Mouse (Mus musculus) intestine, embryonic 14.5 days (tissue): ENCODE data around the gene Draxin. TPM values are rescaled to one million over a fixed set of nuclear protein-coding genes. Genes with fewer than 3 reads are reported as not detected.

Experiments used
- ATAC-seq: fragments of 200-750 bp; cut with Nextera tagmentation; replicated peaks from 2 replicates; pipeline ENCODE4 v1.8.0; 2017; ENCODE audit warnings: low read depth, moderate number of reproducible peaks, moderate TSS enrichment, moderate library complexity; ENCODE audit not compliant: low FRiP score, low TSS enrichment
- DNase-seq: peaks from one replicate; pipeline ENCODE4 v3.0.0-alpha.2; 2018; ENCODE audit warnings: low spot score
- H3K27ac ChIP-seq: fragments of 300-500 bp; sonication (generic); 2 replicates; pipeline ENCODE4 v1.5.1; 2014; ENCODE audit warnings: low read depth, mild to moderate bottlenecking, control low read depth
- H3K27me3 ChIP-seq: fragments of 300-500 bp; sonication (generic); replicated peaks from 2 replicates; pipeline ENCODE4 v1.6.1; 2014; ENCODE audit warnings: low read length, control low read depth; ENCODE audit not compliant: control insufficient read depth, insufficient read depth
- H3K36me3 ChIP-seq: fragments of 300-500 bp; sonication (generic); 2 replicates; pipeline ENCODE4 v1.6.1; 2014; ENCODE audit warnings: low read length, control low read depth; ENCODE audit not compliant: control insufficient read depth, insufficient read depth
- H3K4me1 ChIP-seq: fragments of 300-500 bp; sonication (generic); replicated peaks from 2 replicates; pipeline ENCODE4 v1.6.1; 2014; ENCODE audit warnings: low read length, control low read depth, mixed read lengths; ENCODE audit not compliant: control insufficient read depth, insufficient read depth
- H3K4me2 ChIP-seq: fragments of 300-500 bp; sonication (generic); 2 replicates; pipeline ENCODE4 v1.6.1; 2014; ENCODE audit warnings: low read length
- H3K4me3 ChIP-seq: fragments of 300-500 bp; sonication (generic); 2 replicates; pipeline ENCODE4 v1.5.1; 2014; ENCODE audit warnings: low read depth, low read length, control low read depth, mixed read lengths
- H3K9ac ChIP-seq: fragments of 300-500 bp; sonication (generic); 2 replicates; pipeline ENCODE4 v1.6.1; 2014; ENCODE audit warnings: mild to moderate bottlenecking, low read length
- H3K9me3 ChIP-seq: fragments of 300-500 bp; sonication (generic); 2 replicates; pipeline ENCODE4 v1.6.1; 2016; ENCODE audit warnings: low read length, control low read depth; ENCODE audit not compliant: control insufficient read depth
- WGBS: fragments of 180-500 bp; shearing (Covaris S2); extraction: QIAGEN DNeasy Blood & Tissue Kit; methylation state at CpG from one replicate; pipeline ENCODE4 v1.1.7; 2014; 5-methylcytosine and 5-hydroxymethylcytosine counted together
- polyA plus RNA-seq: library from polyadenylated mRNA; unstranded; fragments of >200 nt; fragmentation: Nextera tagmentation; extraction: Ambion mirVana; gene quantifications from 2 replicates; pipeline ENCODE4 v1.2.1, GENCODE M21; 2014

Draxin gene
- polyA plus RNA-seq, 1 experiment from 2014 or later, result 0.34 TPM

GRCm38 (mm10) chr4:148066401-148066744 is 64.1 kb downstream of the Draxin start:
- Histone ChIP-seq H3K9me3 (no peaks in the 10 kb centered on the region), H3K9ac (no peak overlapping the region), H3K4me1 (no peaks in the 10 kb centered on the region), H3K27me3 (no peaks in the 10 kb centered on the region), H3K4me2 (no peak overlapping the region), H3K4me3 (no peak overlapping the region), H3K27ac (no peak overlapping the region), H3K36me3 (no peaks in the 10 kb centered on the region)
- 77% methylated on average over 9 of the region's 9 CpGs for WGBS
- DNase-seq (no peak), ATAC-seq (no peak)

GRCm38 (mm10) chr4:148065702-148066400 is 64.6 kb downstream of the Draxin start:
- Histone ChIP-seq H3K9me3 (no peaks in the 10 kb centered on the region), H3K36me3 (no peaks in the 10 kb centered on the region), H3K4me1 (no peaks in the 10 kb centered on the region), H3K9ac (no peak overlapping the region), H3K27me3 (no peaks in the 10 kb centered on the region), H3K4me2 (no peak overlapping the region), H3K4me3 (no peak overlapping the region), H3K27ac (no peak overlapping the region)
- no peak for ATAC-seq
- 54% methylated on average over 6 of the region's 6 CpGs for WGBS
- no peak for DNase-seq

GRCm38 (mm10) chr4:148061086-148061480 is 69.4 kb downstream of the Draxin start:
- DNase-seq (no peak), ATAC-seq (no peak)
- Histone ChIP-seq H3K9ac (no peak overlapping the region), H3K9me3 (no peaks in the 10 kb centered on the region), H3K27ac (no peak overlapping the region), H3K27me3 (no peaks in the 10 kb centered on the region), H3K4me1 (no peaks in the 10 kb centered on the region), H3K4me2 (no peak overlapping the region), H3K4me3 (no peak overlapping the region), H3K36me3 (peaks cover 27% of the 10 kb centered on the region)
- 87% methylated on average over 9 of the region's 9 CpGs for WGBS

DNA sequence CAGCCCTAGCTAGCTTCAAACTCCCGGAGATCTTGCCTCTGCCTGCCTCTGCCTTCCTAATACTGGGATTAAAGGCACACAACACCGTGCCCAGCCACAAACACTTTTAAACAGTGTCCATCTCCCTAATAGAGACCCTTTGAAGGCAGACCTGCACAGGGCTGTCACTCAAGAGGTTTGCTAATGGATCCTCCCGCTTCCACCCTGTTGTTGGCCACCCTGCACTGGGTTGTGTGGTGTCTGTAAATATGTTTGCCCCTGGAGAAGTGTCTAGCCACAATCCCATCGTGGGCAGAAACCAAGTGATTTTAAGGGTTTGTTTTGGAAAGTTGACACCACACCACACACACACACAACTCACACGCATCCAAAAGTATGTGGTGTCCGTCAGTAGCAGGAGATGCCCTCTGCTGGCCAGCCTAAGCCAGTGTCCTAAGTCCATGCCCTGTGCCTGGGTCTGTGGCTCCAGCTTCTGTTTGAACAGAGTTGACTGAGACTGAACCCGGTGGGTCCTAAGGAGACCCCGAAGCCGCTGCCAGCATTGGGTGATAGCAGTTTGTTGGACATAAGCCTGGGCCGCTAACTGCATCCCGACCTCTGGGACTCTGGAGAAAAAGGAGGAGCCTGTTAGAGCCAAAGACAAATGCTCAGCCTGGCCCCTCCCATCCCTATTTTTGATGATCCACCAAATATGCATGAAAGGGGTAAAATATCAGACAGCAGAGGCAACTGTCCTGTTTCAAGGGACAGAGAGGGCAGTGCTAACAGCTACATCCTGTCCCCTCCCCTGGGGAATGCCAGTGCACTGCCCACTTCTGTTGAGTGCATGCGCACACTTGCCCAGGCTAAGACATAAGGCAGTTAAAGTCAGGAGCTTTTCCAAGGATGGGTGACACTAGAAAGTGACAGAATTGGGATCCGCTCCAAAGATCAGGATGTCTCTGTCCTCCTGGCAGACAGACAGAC is 70.1 kb downstream of the Draxin start:
- ATAC-seq (peak; percentile 68), DNase-seq (no peak)
- Histone ChIP-seq H3K9me3 (no peaks in the 10 kb centered on the region), H3K36me3 (peaks cover 34% of the 10 kb centered on the region), H3K4me3 (no peak overlapping the region), H3K9ac (no peak overlapping the region), H3K27ac (no peak overlapping the region), H3K4me2 (no peak overlapping the region), H3K4me1 (no peaks in the 10 kb centered on the region), H3K27me3 (no peaks in the 10 kb centered on the region)
- 50% methylated on average over 13 of the region's 13 CpGs for WGBS

DNA sequence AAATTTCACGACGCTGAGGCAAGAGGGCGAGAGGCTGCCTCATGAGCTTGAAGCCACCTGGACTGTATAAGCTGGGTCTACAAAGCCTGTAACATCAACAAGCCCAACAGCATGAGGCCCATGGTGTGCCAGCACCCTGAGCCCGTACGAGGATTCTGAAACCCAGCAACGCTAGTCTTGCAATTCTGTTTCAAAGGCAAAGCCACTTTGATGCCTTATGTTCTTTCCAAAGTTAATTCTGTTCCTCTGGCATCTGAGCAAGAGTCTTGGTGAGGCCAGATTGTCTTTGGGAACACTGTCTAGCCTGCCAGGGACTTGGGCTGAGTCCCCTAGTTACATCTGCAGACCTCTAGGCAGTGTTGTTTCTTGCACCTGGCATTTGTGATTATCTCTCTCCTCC is 71.5 kb downstream of the Draxin start:
- H3K9me3 ChIP-seq, result no peaks in the 10 kb centered on the region
- H3K9ac ChIP-seq, result no peak overlapping the region
- 90% methylated on average over 6 of the region's 6 CpGs for WGBS
- peaks cover 47% of the 10 kb centered on the region for H3K36me3 ChIP-seq
- no peak overlapping the region for H3K27ac ChIP-seq
- H3K4me2 ChIP-seq, result no peak overlapping the region
- H3K4me1 ChIP-seq, result no peaks in the 10 kb centered on the region
- no peak overlapping the region for H3K4me3 ChIP-seq
- no peaks in the 10 kb centered on the region for H3K27me3 ChIP-seq
- ATAC-seq, result no peak
- no peak for DNase-seq

GRCm38 (mm10) chr4:148058218-148058819 is 72.2 kb downstream of the Draxin start:
- WGBS, result 87% methylated on average over 9 of the region's 9 CpGs
- peaks cover 53% of the 10 kb centered on the region for H3K36me3 ChIP-seq
- no peak for DNase-seq
- no peak overlapping the region for H3K4me3 ChIP-seq
- H3K27ac ChIP-seq, result no peak overlapping the region
- H3K27me3 ChIP-seq, result no peaks in the 10 kb centered on the region
- H3K9ac ChIP-seq, result no peak overlapping the region
- H3K9me3 ChIP-seq, result no peaks in the 10 kb centered on the region
- no peaks in the 10 kb centered on the region for H3K4me1 ChIP-seq
- ATAC-seq, result no peak
- H3K4me2 ChIP-seq, result no peak overlapping the region

DNA sequence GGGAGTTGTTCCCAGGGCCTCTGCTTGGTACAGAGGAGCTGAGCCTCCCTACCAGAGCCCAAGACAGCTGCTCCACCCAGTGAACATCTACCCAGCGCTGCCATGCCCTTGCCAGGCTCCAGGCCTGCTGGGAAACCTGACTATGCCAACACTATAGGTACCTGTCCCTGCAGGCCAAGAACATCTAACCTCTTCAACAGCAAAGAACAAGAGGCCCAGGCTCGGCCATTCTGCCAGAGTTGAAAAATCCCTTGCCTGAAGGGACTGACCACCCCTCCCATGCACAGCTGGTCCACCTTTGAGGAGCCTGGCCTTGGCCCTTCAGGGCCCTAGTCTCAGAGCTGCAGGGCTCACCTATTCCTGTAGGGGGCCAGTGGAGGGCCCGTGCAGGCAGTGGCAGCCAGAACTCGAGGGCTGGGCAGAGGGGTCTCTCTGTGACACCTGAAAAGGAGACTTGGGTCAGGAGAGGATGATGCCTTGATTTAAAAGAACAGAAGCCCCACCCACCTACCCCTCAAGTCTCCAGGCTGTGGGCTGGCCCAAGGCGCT is 72.8 kb downstream of the Draxin start:
- no peak overlapping the region for H3K4me2 ChIP-seq
- H3K36me3 ChIP-seq, result peaks cover 59% of the 10 kb centered on the region
- ATAC-seq (no peak), DNase-seq (no peak)
- H3K9ac ChIP-seq, result no peak overlapping the region
- 61% methylated on average over 5 of the region's 5 CpGs for WGBS
- no peak overlapping the region for H3K4me3 ChIP-seq
- no peak overlapping the region for H3K27ac ChIP-seq
- no peaks in the 10 kb centered on the region for H3K9me3 ChIP-seq
- H3K27me3 ChIP-seq, result no peaks in the 10 kb centered on the region
- H3K4me1 ChIP-seq, result no peaks in the 10 kb centered on the region

- no peak overlapping the region for H3K9ac ChIP-seq
- ATAC-seq (no peak), DNase-seq (no peak)
- H3K36me3 ChIP-seq, result peaks cover 69% of the 10 kb centered on the region
- no peaks in the 10 kb centered on the region for H3K4me1 ChIP-seq
- no peaks in the 10 kb centered on the region for H3K9me3 ChIP-seq
- no peak overlapping the region for H3K27ac ChIP-seq
- no peak overlapping the region for H3K4me3 ChIP-seq
- H3K4me2 ChIP-seq, result no peak overlapping the region
- no peaks in the 10 kb centered on the region for H3K27me3 ChIP-seq
- WGBS, result 81% methylated on average over 4 of the region's 4 CpGs
Observed at GRCm38 (mm10) chr4:148056801-148057200, 73.7 kb downstream of the Draxin start.
